Mouse (Mus musculus) hindbrain, embryonic 11.5 days (tissue): ENCODE measurements around the gene Tshz2. TPM values are rescaled to one million over a fixed set of nuclear protein-coding genes. Genes with fewer than 3 reads are reported as not detected.

Experiments
- ATAC-seq: fragments of 200-750 bp; cut with Nextera tagmentation; 2 replicates; pipeline ENCODE4 v1.8.0; 2017; ENCODE audit warnings: mild to moderate bottlenecking, moderate TSS enrichment, moderate library complexity; ENCODE audit not compliant: low FRiP score
- DNase-seq: peaks from one replicate; pipeline ENCODE4 v3.0.0-alpha.2; 2015; ENCODE audit warnings: low spot score
- H3K27ac ChIP-seq: fragments of 300-500 bp; sonication (generic); 2 replicates; pipeline ENCODE4 v1.5.1; 2014; ENCODE audit warnings: mild to moderate bottlenecking, low read depth, low read length
- H3K27me3 ChIP-seq: fragments of 300-500 bp; sonication (generic); 2 replicates; pipeline ENCODE4 v1.6.1; 2014; ENCODE audit warnings: mild to moderate bottlenecking, low read length, moderate library complexity, mixed read lengths; ENCODE audit not compliant: control insufficient read depth, insufficient read depth
- H3K36me3 ChIP-seq: fragments of 300-500 bp; sonication (generic); 2 replicates; pipeline ENCODE4 v1.6.1; 2014; ENCODE audit warnings: mild to moderate bottlenecking, low read length, moderate library complexity, mixed read lengths; ENCODE audit not compliant: control insufficient read depth, insufficient read depth
- H3K4me1 ChIP-seq: fragments of 300-500 bp; sonication (generic); replicated peaks from 2 replicates; pipeline ENCODE4 v1.6.1; 2014; ENCODE audit warnings: low read length, mixed read lengths; ENCODE audit not compliant: control insufficient read depth, insufficient read depth
- H3K4me2 ChIP-seq: fragments of 300-500 bp; sonication (generic); replicated peaks from 2 replicates; pipeline ENCODE4 v1.6.1; 2014; ENCODE audit warnings: mild to moderate bottlenecking, low read depth, low read length
- H3K4me3 ChIP-seq: fragments of 300-500 bp; sonication (generic); 2 replicates; pipeline ENCODE4 v1.5.1; 2014; ENCODE audit warnings: low read depth, low read length
- H3K9ac ChIP-seq: fragments of 300-500 bp; sonication (generic); 2 replicates; pipeline ENCODE4 v1.6.1; 2014; ENCODE audit warnings: low read depth, low read length
- H3K9me3 ChIP-seq: fragments of 300-500 bp; sonication (generic); 2 replicates; pipeline ENCODE4 v1.6.1; 2016; ENCODE audit warnings: low read length; ENCODE audit not compliant: control insufficient read depth
- WGBS: fragments of 180-500 bp; shearing (Covaris S2); extraction: QIAGEN DNeasy Blood & Tissue Kit; methylation state at CpG from one replicate; pipeline ENCODE4 v1.1.7; 2014; 5-methylcytosine and 5-hydroxymethylcytosine counted together
- polyA plus RNA-seq: library from polyadenylated mRNA; unstranded; fragments of >200 nt; fragmentation: Nextera tagmentation; extraction: Ambion mirVana; gene quantifications from 2 replicates; pipeline ENCODE4 v1.2.1, GENCODE M21; 2014

The Tshz2 gene
- polyA plus RNA-seq, 1 experiment from 2014 or later = 6.4 TPM

DNA sequence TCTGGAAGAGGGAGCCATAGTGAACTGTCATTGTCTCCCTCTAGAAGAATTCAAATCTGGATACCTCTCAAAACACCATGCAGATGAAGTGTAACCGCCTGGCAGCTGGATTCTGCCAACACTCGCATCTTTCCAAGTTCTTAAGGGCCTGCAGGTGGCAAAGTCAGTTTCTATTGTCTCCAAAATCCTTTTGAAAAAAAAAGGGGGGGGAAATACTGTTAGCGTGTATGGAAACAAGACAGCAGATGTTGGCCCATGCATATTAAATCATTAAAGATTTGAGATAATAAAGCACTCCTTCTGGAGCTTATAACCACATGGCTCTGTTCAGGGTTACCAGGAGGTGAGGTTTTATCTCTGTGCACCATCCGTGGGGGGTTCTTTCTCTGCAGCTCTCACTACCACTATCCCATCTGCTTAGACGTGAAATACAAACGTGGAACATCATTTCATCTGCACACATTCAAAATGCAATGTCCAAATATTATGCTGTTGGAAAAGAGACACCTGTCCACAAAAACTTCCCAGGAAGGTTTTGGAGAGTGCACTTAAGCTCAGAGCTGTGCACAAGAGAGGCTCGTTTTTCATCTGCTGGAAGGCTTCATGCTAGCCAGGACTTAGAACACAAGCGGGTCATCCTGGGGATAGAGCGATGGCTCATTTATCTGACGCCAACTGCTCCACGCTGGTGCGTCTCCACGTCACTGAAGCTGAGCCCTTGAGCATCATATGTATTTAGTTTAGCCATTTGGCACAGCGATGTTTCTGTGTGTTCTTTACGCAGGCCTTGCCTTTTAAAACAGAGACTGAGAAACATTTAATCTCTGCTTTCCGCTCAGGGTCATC lies 307.7 kb downstream of the Tshz2 start:
- Histone ChIP-seq H3K4me2 (no peak overlapping the region), H3K27ac (no peak overlapping the region), H3K36me3 (no peaks in the 10 kb centered on the region), H3K9ac (no peak overlapping the region), H3K9me3 (no peaks in the 10 kb centered on the region), H3K4me1 (no peaks in the 10 kb centered on the region), H3K4me3 (no peak overlapping the region), H3K27me3 (no peaks in the 10 kb centered on the region)
- 84% methylated on average over 16 of the region's 16 CpGs for WGBS
- no peak for ATAC-seq
- DNase-seq = no peak

DNA sequence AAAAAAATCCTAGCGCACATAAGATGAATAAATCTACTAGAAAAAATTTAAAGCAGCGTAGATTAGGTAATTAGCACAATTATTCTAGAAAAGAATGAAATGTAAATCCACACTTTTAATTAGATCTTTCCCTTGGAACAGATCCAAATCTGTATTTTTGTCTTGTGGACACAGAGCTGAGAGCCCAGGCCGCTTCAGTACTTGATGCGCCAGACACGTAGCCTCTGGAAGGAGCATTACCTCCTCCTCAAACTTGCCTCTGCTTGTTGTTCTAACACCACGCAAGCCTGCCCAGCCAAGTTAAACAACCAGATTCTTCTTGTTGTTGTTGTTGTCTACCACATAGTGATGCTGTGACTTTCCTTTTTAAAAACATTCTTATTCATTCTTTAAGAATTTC lies 310.9 kb downstream of the Tshz2 start:
- no peak overlapping the region for H3K9ac ChIP-seq
- H3K4me2 ChIP-seq = no peak overlapping the region
- H3K36me3 ChIP-seq = no peaks in the 10 kb centered on the region
- no peak overlapping the region for H3K27ac ChIP-seq
- ATAC-seq = no peak
- no peak overlapping the region for H3K4me3 ChIP-seq
- WGBS = 92% methylated on average over 6 of the region's 6 CpGs
- no peak for DNase-seq
- H3K4me1 ChIP-seq = no peaks in the 10 kb centered on the region
- no peaks in the 10 kb centered on the region for H3K27me3 ChIP-seq
- H3K9me3 ChIP-seq = no peaks in the 10 kb centered on the region

DNA sequence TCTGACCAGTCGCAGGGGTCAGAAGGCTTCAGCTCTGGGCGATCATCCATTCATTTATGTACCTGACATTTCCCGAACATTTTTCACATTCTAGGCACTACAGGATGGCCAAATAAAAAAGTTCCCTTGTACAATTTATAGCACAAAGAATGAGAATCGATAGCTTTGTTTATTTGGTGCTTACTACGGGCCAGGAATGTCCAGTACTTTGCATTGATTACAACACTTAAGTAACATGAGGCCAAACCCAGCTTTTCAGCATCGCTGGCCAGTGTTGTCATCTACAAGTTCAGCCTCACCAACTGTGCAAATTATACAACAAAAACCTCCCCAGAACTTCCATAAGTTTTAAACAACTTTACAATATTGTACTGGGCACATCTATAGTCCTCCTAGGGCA lies 315.3 kb downstream of the Tshz2 start:
- WGBS = 85% methylated on average over 6 of the region's 6 CpGs
- H3K27ac ChIP-seq = no peak overlapping the region
- no peak overlapping the region for H3K9ac ChIP-seq
- DNase-seq (no peak), ATAC-seq (no peak)
- no peaks in the 10 kb centered on the region for H3K9me3 ChIP-seq
- no peak overlapping the region for H3K4me3 ChIP-seq
- H3K4me1 ChIP-seq = no peaks in the 10 kb centered on the region
- no peak overlapping the region for H3K4me2 ChIP-seq
- H3K27me3 ChIP-seq = no peaks in the 10 kb centered on the region
- H3K36me3 ChIP-seq = no peaks in the 10 kb centered on the region

DNA sequence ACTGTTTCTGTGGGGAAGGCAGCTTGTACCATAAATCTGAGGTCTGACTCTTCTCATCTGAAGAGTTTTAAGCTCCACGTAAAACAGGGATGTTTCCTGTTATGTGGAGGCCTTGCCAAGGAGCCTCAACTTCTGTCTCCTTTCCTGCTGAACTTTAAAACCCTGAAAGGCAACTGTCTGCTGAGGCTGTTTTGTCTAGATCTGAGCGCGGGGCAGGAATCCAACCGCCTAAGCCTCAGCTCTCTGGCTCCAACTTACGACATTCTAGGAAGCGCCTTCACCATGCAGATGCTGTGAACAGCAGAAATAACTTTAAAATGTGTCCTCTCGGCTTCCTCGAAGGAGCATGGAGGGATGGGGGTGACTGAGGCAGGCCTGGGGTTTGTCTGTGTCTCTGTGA lies 318.2 kb downstream of the Tshz2 start:
- no peak overlapping the region for H3K4me3 ChIP-seq

GRCm38 (mm10) chr2:169952981-169953380 lies 320.2 kb downstream of the Tshz2 start:
- no peaks in the 10 kb centered on the region for H3K27me3 ChIP-seq
- 93% methylated on average over 2 of the region's 2 CpGs for WGBS
- H3K36me3 ChIP-seq = no peaks in the 10 kb centered on the region
- ATAC-seq (no peak), DNase-seq (no peak)
- no peak overlapping the region for H3K4me3 ChIP-seq
- H3K9me3 ChIP-seq = no peaks in the 10 kb centered on the region
- H3K4me1 ChIP-seq = no peaks in the 10 kb centered on the region
- H3K9ac ChIP-seq = no peak overlapping the region
- no peak overlapping the region for H3K4me2 ChIP-seq
- no peak overlapping the region for H3K27ac ChIP-seq

More for the DNA sequence above, 318.2 kb downstream of the Tshz2 start:
- Histone ChIP-seq H3K27ac (no peak overlapping the region), H3K4me2 (no peak overlapping the region), H3K9me3 (no peaks in the 10 kb centered on the region), H3K9ac (no peak overlapping the region), H3K27me3 (no peaks in the 10 kb centered on the region), H3K36me3 (no peaks in the 10 kb centered on the region), H3K4me1 (no peaks in the 10 kb centered on the region)
- DNase-seq = no peak
- no peak for ATAC-seq
- WGBS = 87% methylated on average over 8 of the region's 8 CpGs

GRCm38 (mm10) chr2:169958736-169959573 lies 326.1 kb downstream of the Tshz2 start:
- DNase-seq = peak; percentile 33
- no peak for ATAC-seq
- WGBS = 37% methylated on average over 17 of the region's 17 CpGs
- Histone ChIP-seq H3K9me3 (no peaks in the 10 kb centered on the region), H3K9ac (no peak overlapping the region), H3K4me2 (no peak overlapping the region), H3K27ac (no peak overlapping the region), H3K27me3 (no peaks in the 10 kb centered on the region), H3K4me3 (no peak overlapping the region), H3K36me3 (no peaks in the 10 kb centered on the region), H3K4me1 (no peaks in the 10 kb centered on the region)

DNA sequence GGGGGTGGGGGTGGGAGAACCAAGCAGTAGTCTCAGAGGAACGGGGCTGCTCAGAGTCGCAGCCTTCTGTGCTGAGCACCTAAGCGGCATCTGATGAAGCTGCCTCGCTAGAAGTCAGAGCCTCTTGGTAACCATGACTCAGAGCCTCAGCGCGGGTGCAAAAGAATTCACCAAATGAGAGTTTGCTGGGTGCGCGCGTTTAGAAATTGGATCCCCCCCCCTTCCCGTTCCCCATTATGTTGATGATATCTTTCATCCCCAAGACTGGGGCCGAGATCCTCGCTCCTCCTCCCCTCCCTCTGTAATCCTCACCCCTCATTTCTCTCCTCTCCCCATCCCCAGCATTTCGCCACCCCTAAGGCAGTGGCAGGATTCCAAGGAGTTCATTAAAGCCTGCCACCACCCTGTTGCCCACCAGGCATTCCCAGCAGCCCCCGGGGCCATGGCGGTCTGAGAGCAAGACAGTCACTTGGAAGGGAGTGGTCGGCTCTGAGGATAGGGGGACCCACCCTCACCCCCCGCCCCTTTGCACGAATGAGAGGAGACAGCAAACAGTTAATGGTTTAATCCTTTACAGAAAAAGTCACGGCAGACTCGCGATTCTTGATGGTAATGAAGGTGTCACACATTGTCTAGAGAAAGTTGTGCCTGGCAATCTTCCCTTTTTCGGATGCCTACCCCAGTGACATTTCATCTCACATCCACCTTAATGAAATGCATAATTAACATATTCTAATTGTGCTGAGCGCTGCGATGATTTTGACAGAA lies 328.8 kb downstream of the Tshz2 start:
- DNase-seq = peak; percentile 51
- H3K27me3 ChIP-seq = no peaks in the 10 kb centered on the region
- H3K4me2 ChIP-seq = peak overlapping the region; percentile 49
- peak overlapping the region; percentile 26 for H3K4me3 ChIP-seq
- no peak overlapping the region for H3K9ac ChIP-seq
- H3K36me3 ChIP-seq = no peaks in the 10 kb centered on the region
- 23% methylated on average over 24 of the region's 24 CpGs for WGBS
- H3K9me3 ChIP-seq = no peaks in the 10 kb centered on the region
- ATAC-seq = peak; percentile 78
- no peaks in the 10 kb centered on the region for H3K4me1 ChIP-seq
- no peak overlapping the region for H3K27ac ChIP-seq

DNA sequence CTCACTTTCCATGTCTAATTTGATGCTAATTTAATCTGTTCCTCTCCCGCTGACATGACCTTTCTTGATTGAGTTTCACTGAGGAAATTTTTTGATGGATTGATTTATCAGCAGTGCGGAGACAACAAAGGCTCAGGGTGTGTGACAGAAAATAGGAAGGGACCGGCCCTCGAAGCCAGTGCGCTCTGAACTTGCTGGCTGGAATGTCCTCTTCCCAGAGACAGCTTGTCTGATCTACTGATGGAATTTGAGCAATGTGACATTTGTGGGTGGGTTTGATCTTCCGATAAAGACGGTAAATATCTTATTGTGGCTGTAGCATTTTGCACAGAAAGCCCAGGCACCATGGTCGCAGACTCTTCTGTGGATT lies 329.4 kb downstream of the Tshz2 start:
- H3K9ac ChIP-seq = no peak overlapping the region
- no peaks in the 10 kb centered on the region for H3K4me1 ChIP-seq
- peak; percentile 55 for ATAC-seq
- no peaks in the 10 kb centered on the region for H3K36me3 ChIP-seq
- peak; percentile 42 for DNase-seq
- 32% methylated on average over 8 of the region's 8 CpGs for WGBS
- no peak overlapping the region; the same call in 1 of the 2 replicates for H3K4me3 ChIP-seq
- H3K4me2 ChIP-seq = peak overlapping the region; percentile 49
- no peaks in the 10 kb centered on the region for H3K9me3 ChIP-seq
- 0 out of 2 replicates have a peak overlapping the region, but pooled peaks have one; percentile 17 for H3K27ac ChIP-seq
- H3K27me3 ChIP-seq = no peaks in the 10 kb centered on the region
